Mouse (Mus musculus) G1E (cell line): ENCODE data around the gene Fstl1.

Source experiments
- CTCF ChIP-seq: IDR thresholded peaks from 2 replicates; pipeline ENCODE4 v1.5.1; 2012; ENCODE audit warnings: low read depth, low read length, inconsistent platforms, mixed read lengths
- GATA1 ChIP-seq: IDR thresholded peaks from 2 replicates; pipeline ENCODE4 v1.6.1; 2012; ENCODE audit warnings: borderline replicate concordance, low read length, inconsistent platforms, mixed read lengths
- POLR2AphosphoS5 ChIP-seq: IDR thresholded peaks from 2 replicates; pipeline ENCODE4 v1.6.1; 2012; ENCODE audit warnings: low read depth, low read length, inconsistent platforms; ENCODE audit not compliant: insufficient replicate concordance
- TAL1 ChIP-seq: conservative IDR thresholded peaks from 2 replicates; pipeline ENCODE4 v1.6.1; 2012; ENCODE audit warnings: low read depth, low read length, inconsistent platforms, mixed read lengths

DNA sequence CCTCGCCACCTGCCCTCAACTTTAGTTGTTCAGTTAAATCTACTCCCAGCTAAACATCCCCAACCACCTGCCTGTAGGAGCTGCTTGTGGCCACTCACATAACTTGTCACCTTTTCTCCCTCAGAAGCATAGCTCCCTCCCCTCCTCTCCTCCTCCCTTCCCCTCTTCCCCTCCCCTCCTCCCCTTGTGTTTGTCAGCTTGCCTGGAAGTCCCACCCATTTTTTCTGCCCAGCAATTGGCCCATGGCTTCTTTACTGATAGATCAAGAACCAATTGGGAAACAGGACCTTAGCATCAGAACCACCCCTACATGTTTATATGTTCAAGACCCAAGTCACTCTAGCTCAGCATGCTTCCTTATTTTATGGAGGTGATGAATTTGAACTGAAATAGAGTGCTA is 22.9 kb upstream of the Fstl1 start:
- TF ChIP-seq CTCF (no peak), TAL1 (no peak), GATA1 (no peak), POLR2AphosphoS5 (no peak)
